Mouse (Mus musculus): ENCODE measurements at regions not wholly inside any gene's neighbourhood (a gene's known extent, or its start where the extent isn't known, plus 50 kb on each side); places are given as distances from the start of the nearest gene placed in this dataset.
A peak's percentile ranks its signal among the peaks of the same experiment; 100 is the strongest.

GRCm38 (mm10) chr2:169450801-169451200, 136.7 kb downstream of the Gm11011 start:
- no peak for DNase-seq (ENCODE audit: low spot score in 2 of 2)

DNA sequence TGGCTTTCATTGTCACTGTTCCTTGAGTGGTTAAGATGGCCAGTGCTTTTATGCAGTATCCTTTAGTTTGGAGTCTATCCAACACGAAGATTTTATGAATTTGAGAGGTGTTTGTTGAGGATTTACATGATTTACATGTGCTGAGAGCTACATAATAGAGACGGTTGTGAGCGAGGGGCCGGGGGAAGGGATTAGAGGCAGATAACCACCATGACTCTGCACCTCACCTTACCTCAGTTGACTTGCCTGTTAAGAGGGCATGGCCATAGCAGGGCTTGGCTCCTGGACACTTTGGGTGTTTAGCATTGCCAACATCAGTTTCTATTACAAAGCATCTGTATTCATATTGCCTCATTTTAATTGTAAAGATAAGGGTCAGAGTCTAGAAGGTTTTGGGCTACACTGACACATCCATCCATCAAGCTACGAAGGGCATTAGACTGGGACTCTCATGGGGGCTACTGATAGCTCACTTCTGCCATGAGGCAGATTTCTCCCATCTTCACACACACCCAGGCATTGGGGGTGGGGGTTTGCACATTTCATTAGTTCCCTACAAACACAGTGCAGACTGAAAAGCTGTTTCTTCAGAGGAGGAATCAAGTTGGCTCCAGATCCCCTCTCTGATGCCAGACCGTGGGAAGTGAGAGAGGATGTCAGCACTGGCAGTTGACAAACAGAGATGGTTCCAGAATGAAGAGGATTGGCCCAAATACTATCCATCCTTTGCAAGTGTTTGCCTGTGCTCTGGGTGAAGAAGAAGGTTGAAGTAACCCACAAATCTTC, 139.9 kb downstream of the Gm11011 start:
- DNase-seq (ENCODE audit: low spot score in 2 of 2), result no peak

DNA sequence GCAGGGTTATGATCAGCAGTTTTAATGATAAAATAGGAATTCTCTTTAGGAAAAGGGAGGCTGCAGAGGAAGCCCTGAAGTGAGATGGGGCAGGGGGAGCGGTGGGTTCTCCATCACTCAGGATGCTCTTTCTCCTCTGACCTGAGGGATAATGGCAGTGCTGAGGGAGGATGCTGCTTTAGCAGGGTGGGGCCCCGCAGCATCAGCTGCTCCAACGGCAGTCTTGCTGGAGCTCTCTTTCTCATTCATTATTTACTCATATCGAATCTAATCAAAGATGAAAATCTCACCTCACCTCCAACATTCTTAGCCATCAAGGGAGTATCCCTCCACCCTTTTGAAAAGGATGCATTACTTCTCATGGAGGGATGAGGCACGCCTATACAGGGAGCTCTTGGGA, 141.7 kb downstream of the Gm11011 start:
- no peak for DNase-seq (ENCODE audit: low spot score in 2 of 2)

DNA sequence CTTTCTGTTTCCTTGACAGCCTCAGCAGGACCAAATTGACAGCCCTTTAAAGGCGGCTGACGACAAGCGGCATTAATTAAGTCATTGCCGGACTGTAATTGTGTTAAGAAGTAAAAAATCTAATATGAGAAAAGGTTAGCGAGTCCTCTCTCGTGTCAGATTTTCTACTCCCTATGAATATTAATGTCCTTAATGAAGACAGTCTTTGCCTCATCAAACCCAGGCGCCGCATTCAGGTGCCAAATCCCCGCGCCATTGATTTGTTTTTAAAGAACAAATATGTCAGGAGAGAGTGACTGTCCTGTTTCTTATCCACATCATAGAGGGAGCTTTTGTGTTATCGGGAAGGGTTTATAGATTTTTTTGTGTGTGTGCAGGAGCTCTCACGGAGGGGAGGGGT, 142.2 kb downstream of the Gm11011 start:
- no peak for DNase-seq (ENCODE audit: low spot score in 2 of 2)

GRCm38 (mm10) chr2:169443271-169443670, 144.3 kb downstream of the Gm11011 start:
- DNase-seq (ENCODE audit: low spot score in 2 of 2), result no peak

DNA sequence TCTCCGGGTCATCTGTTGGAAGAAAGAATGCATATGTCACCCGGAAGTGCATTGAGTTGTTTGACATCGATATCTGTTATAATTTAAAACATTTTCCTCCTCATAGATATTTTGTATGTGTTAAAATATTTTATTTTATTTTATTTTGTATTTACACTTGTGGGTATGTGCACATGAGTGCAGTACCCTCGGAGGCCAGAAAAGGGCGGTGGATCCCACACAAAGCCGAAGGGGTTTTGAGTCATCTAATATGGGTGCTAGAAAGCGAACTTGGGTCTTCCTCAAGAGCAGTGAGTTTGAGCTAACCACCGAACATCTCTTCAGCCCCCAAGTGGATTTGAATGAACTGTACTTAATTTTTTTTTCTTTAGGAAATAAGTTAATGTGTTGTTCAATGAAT, 156.0 kb downstream of the Gm11011 start:
- DNase-seq (ENCODE audit: low spot score in 2 of 2), result no peak

DNA sequence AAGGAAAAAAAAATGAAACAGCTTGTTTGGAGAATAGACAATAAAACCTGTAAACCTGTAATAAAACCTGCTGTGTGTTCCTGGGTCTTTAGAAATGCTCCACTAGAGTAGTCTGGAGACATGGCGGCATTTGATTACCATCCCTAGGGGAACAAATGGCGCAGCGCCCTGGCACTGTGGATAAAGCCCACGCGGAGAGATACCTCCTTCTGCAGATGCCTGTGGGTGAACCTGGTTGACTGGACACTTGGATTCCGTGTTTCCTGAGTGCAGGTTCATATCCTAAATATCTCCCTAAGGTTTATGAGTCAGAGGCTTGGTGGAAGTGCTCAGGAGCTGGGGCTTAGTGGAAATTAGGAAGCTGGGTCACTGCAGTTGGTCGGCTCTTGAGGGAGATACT, 158.1 kb downstream of the Gm11011 start:
- no peak for DNase-seq (ENCODE audit: low spot score in 2 of 2)

DNA sequence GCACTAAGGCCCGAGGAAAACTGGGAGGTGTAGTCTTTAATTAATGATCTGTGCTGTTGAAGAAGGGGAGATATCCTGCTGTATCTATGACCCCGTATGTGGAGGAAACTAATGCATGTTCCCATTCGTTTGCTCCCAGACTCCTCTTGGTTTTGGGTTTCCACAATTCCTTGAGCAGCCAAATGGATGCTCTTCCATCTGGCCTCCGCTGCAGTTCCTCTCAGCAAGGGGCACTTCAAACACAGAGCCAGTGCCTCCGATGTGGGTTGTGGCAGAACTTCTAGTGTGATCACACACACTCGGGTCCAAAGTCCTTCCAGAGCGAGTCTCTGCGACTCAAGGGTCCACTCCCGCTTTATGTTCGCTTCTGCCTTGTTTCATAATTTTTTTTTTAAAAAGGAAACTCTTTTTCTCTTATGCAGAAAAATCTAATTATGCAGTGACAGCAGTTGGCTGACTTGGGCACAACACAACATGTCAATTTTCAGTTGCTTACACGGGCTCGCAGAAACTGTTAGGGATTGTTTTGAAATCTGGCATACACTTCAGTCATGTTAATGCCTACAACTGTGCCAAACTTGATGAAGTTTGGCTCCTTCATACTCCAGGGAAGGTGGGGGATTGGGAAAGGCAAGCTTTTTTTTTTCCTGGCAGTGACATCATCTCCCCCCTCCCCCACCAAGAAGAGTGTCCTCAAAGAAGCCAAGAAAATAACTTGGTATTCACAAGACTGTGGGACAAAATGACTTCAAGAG, 163.2 kb downstream of the Gm11011 start:
- DNase-seq (ENCODE audit: low spot score in 2 of 2), result no peak

- DNase-seq (ENCODE audit: low spot score in 2 of 2), result no peak
Observed at GRCm38 (mm10) chr2:169412361-169412760, 175.2 kb downstream of the Gm11011 start.

- no peak for DNase-seq (ENCODE audit: low spot score in 2 of 2)
Observed at GRCm38 (mm10) chr2:169410080-169410479, 177.5 kb downstream of the Gm11011 start.

- no peak for DNase-seq (ENCODE audit: low spot score in 2 of 2)
Observed at GRCm38 (mm10) chr2:169404908-169405690, 182.4 kb downstream of the Gm11011 start.

GRCm38 (mm10) chr2:169397758-169398157, 189.8 kb downstream of the Gm11011 start:
- no peak for DNase-seq (ENCODE audit: low spot score in 2 of 2)

- no peak for DNase-seq (ENCODE audit: low spot score in 2 of 2)
Observed at GRCm38 (mm10) chr2:169397013-169397412, 190.5 kb downstream of the Gm11011 start.

DNA sequence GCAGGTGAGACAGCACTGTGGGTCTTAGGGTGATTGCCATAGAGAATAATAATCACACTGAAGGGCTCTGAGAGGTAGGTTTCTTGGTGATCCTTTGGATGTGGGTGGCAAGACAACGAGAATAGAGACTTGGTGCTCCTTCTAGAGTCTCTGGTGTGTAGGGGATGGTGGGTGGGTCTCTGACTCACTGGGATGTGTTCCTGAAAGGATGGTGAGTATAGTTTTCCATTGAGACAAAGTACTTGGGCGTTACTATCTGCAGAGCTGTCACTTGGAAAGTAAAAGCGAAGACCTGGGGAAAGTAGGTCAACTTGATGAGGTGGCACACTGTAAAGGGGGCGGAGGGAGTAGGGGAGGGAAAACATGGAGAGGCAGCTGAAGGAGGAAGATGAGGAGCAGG, 191.3 kb downstream of the Gm11011 start:
- DNase-seq (ENCODE audit: low spot score in 2 of 2), result no peak

DNA sequence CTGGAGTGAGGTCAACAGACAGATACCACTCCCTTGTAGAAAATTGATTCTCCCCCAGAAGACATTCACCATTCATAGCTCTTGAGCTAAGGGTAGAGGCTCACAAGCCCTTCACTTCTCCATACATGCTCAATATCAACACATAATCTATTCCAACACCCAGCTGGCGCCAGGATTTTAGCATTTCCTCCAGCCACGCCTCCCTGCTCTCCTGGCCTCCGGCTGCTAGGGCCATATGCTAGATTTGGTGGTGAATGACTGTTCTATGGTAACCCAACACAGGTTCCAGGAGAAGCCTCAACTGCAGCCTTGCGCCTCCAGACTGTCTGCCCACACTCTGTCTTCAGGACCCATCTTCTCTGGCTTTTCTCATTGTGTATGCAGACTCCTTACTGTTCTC, 197.9 kb downstream of the Gm11011 start:
- DNase-seq (ENCODE audit: low spot score in 2 of 2), result no peak

GRCm38 (mm10) chr2:169388569-169388968, 199.0 kb downstream of the Gm11011 start:
- no peak for DNase-seq (ENCODE audit: low spot score in 2 of 2)

GRCm38 (mm10) chr2:169387765-169388518, 199.6 kb downstream of the Gm11011 start:
- DNase-seq (ENCODE audit: low spot score in 2 of 2), result no peak

DNA sequence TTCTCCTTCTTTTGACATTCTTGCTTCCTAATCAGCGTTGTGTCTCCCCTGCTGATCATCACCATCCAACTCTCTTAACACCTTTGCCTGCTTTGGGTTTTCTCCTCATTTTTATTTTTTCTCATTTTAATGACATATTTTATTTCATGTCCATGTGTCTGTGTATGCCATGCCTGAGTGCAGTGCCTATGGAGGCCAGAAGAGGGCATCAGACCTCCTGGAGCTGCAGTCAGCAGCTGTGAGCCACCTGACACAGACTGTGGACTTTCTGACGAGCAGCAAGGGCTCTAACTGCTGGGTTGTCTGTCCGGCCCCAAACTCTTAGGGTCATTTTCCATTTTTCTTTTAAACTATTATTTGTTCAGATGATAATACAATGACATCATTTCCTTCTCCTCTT, 203.8 kb downstream of the Gm11011 start:
- no peak for DNase-seq (ENCODE audit: low spot score in 2 of 2)

DNA sequence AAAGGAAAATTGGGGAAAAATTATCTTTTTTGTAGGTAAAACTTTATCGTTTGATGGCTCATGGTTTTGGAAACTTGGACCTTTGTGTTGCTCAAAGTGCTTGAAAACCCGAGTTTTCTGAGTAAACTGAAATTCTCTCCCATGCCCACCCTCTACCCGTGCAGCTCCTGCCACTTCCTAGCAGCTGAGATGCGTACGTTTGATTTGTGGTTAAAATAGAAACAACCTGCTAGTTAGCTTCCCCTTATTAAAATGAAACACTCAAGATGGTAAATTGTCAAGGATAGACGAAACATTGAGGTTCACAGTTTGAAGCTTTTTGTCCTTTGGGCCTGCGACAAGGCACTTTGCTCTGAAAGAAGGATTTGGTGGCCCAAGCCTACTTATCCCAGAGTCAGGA, 214.5 kb downstream of the Gm11011 start:
- no peak for DNase-seq (ENCODE audit: low spot score in 2 of 2)

DNA sequence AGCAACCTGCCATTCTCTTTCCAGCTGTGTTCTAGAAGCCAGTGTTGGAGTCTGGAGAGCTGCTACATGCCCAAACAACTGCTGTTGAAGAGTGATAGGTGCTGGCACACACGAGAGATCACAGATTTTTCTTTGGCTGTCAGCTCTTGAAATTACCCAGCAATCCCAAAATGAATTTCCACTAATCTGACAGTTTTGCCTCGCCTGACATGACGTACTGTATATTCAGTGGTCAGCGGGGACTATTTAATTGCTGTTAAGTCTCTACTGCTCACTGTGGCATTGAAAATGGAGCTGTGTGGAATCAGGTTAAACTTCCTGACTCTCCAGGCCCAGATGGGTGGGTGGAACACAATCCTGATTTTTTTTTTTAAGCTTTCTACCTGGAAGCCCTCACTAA, 222.5 kb downstream of the Gm11011 start:
- no peak for DNase-seq (ENCODE audit: low spot score in 2 of 2)

GRCm38 (mm10) chr2:169360272-169360671, 227.3 kb downstream of the Gm11011 start:
- peak; percentile 7 to 35 for DNase-seq (ENCODE audit: low spot score in 2 of 2)

GRCm38 (mm10) chr2:169357400-169357799, 230.1 kb downstream of the Gm11011 start:
- no peak for DNase-seq (ENCODE audit: low spot score in 2 of 2)

All from thymus, postnatal 10 days (tissue).